Mouse (Mus musculus) intestine, embryonic 16.5 days (tissue): ENCODE measurements around the gene Olfr1261. TPM values are rescaled to one million over a fixed set of nuclear protein-coding genes. Genes with fewer than 3 reads are reported as not detected.

ENCODE experiments used
- ATAC-seq: fragments of 200-750 bp; cut with Nextera tagmentation; 2 replicates; pipeline ENCODE4 v1.8.0; 2017; ENCODE audit warnings: moderate TSS enrichment, moderate library complexity
- H3K27ac ChIP-seq: fragments of 300-500 bp; sonication (generic); 2 replicates; pipeline ENCODE4 v1.5.1; 2014; ENCODE audit warnings: mild to moderate bottlenecking, low read length
- H3K27me3 ChIP-seq: fragments of 300-500 bp; sonication (generic); replicated peaks from 2 replicates; pipeline ENCODE4 v1.6.1; 2014; ENCODE audit warnings: low read length, control low read depth, mixed read lengths; ENCODE audit not compliant: control insufficient read depth, insufficient read depth
- H3K36me3 ChIP-seq: fragments of 300-500 bp; sonication (generic); 2 replicates; pipeline ENCODE4 v1.6.1; 2014; ENCODE audit warnings: low read length, control low read depth; ENCODE audit not compliant: control insufficient read depth, insufficient read depth
- H3K4me1 ChIP-seq: fragments of 300-500 bp; sonication (generic); 2 replicates; pipeline ENCODE4 v1.6.1; 2014; ENCODE audit warnings: low read length, control low read depth, mixed read lengths; ENCODE audit not compliant: control insufficient read depth, insufficient read depth
- H3K4me2 ChIP-seq: fragments of 300-500 bp; sonication (generic); 2 replicates; pipeline ENCODE4 v1.6.1; 2014; ENCODE audit warnings: low read depth, low read length, control low read depth
- H3K4me3 ChIP-seq: fragments of 300-500 bp; sonication (generic); 2 replicates; pipeline ENCODE4 v1.5.1; 2014; ENCODE audit warnings: mild to moderate bottlenecking, low read length
- H3K9ac ChIP-seq: fragments of 300-500 bp; sonication (generic); 2 replicates; pipeline ENCODE4 v1.6.1; 2014; ENCODE audit warnings: low read depth, low read length
- H3K9me3 ChIP-seq: fragments of 300-500 bp; sonication (generic); 2 replicates; pipeline ENCODE4 v1.6.1; 2016; ENCODE audit warnings: low read length, control low read depth; ENCODE audit not compliant: control insufficient read depth
- WGBS: fragments of 180-500 bp; shearing (Covaris S2); extraction: QIAGEN DNeasy Blood & Tissue Kit; methylation state at CpG from one replicate; pipeline ENCODE4 v1.1.7; 2014; 5-methylcytosine and 5-hydroxymethylcytosine counted together
- polyA plus RNA-seq: library from polyadenylated mRNA; unstranded; fragments of >200 nt; fragmentation: Nextera tagmentation; extraction: Ambion mirVana; gene quantifications from 2 replicates; pipeline ENCODE4 v1.2.1, GENCODE M21; 2015

Olfr1261 gene
- not detected in 2 replicates for polyA plus RNA-seq

GRCm38 (mm10) chr2:89990921-89991320 is at the start of gene Olfr1261:
TSS of gene Olfr1261 (plus strand) at chr2:89991221.
- Histone ChIP-seq H3K36me3 (no peaks in the 10 kb centered on the region), H3K9ac (no peak within 1 kb of the TSS), H3K27me3 (no peaks in the 10 kb centered on the region), H3K4me1 (no peaks in the 10 kb centered on the region), H3K4me2 (no peak within 1 kb of the TSS), H3K9me3 (no peaks in the 10 kb centered on the region), H3K4me3 (no peak within 1 kb of the TSS), H3K27ac (no peak within 1 kb of the TSS)
- no peak for ATAC-seq

DNA sequence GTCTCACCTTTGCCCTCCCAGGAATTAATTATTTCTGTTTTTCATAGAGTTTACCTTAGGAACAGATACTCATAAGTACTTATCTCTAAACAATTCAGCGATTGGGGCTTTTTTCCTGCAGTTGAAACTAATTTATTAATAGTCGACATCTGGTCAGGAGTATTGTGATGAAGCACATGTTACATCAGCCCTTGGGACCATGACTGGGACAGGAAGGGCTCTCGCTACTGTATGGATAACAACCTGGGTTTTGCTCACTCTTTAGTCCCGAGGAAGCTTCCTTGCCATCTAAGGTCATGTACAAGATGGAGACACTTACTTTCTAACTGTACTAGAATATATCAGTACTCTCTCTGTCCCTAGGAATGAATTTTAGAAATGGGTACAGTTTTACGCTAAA is 42.5 kb upstream of the Olfr1261 start, which contains the start of gene Olfr1259:
Olfr1259 (minus strand) TSS at position 101 of the 400 bp plus-strand sequence.
- Histone ChIP-seq H3K4me3 (no peak within 1 kb of the TSS), H3K4me2 (no peak within 1 kb of the TSS), H3K27ac (no peak within 1 kb of the TSS), H3K36me3 (no peaks in the 10 kb centered on the region), H3K4me1 (no peaks in the 10 kb centered on the region), H3K9ac (no peak within 1 kb of the TSS), H3K9me3 (no peaks in the 10 kb centered on the region), H3K27me3 (no peaks in the 10 kb centered on the region)
- ATAC-seq = no peak
- WGBS = 82% methylated on average over 5 of the region's 5 CpGs

- Histone ChIP-seq H3K36me3 (no peaks in the 10 kb centered on the region), H3K4me2 (no peak within 1 kb of the TSS), H3K4me3 (no peak within 1 kb of the TSS), H3K27ac (no peak within 1 kb of the TSS), H3K9me3 (no peaks in the 10 kb centered on the region), H3K27me3 (no peaks in the 10 kb centered on the region), H3K4me1 (no peaks in the 10 kb centered on the region), H3K9ac (no peak within 1 kb of the TSS)
- no peak for ATAC-seq
- WGBS = 49% methylated on average over 2 of the region's 2 CpGs
These were observed 16.8 kb upstream of the Olfr1261 start, which contains the start of gene Olfr1260 for GRCm38 (mm10) chr2:89974184-89974583. TSS of gene Olfr1260 (plus strand) at chr2:89974340.

- 82% methylated on average over 2 of the region's 2 CpGs for WGBS
- no peaks in the 10 kb centered on the region for H3K9me3 ChIP-seq
- H3K27me3 ChIP-seq = no peaks in the 10 kb centered on the region
- no peak overlapping the region for H3K27ac ChIP-seq
- H3K4me3 ChIP-seq = no peak overlapping the region
- H3K4me2 ChIP-seq = no peak overlapping the region
- H3K9ac ChIP-seq = no peak overlapping the region
- no peak for ATAC-seq
- H3K4me1 ChIP-seq = no peaks in the 10 kb centered on the region
- no peaks in the 10 kb centered on the region for H3K36me3 ChIP-seq
These were observed 13.3 kb upstream of the Olfr1261 start for GRCm38 (mm10) chr2:89977709-89978108.

GRCm38 (mm10) chr2:89999845-90000244 is 8.8 kb downstream of the Olfr1261 start, which contains the start of gene Olfr1262:
TSS of gene Olfr1262 (plus strand) at chr2:90000145.
- no peak for ATAC-seq
- H3K9ac ChIP-seq = no peak within 1 kb of the TSS
- H3K9me3 ChIP-seq = no peaks in the 10 kb centered on the region
- H3K27me3 ChIP-seq = no peaks in the 10 kb centered on the region
- no peak within 1 kb of the TSS for H3K27ac ChIP-seq
- no peak within 1 kb of the TSS for H3K4me3 ChIP-seq
- H3K4me2 ChIP-seq = no peak within 1 kb of the TSS
- no peaks in the 10 kb centered on the region for H3K4me1 ChIP-seq
- H3K36me3 ChIP-seq = no peaks in the 10 kb centered on the region

DNA sequence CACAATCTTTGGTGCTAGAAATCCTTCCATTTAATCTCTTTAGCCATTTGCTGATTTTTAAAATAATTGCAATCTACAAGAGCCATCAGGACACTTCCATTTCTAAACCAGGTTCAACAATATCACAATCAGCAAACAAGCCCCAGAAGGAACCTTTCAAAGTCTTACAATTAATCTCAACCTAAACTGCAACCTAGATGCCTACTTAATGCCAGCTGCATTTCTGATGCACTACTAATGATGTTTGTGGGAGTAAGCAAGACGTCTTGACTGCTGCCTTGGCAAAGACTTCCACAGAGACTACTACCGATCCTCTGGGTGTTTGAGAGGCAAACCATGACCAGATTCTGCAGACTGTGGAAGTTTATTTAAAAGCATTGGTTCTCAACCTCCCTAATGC is 20.8 kb downstream of the Olfr1261 start, which contains the start of gene Olfr1263:
Olfr1263 (plus strand) TSS at position 301 of the 400 bp plus-strand sequence.
- WGBS = 82% methylated on average over 2 of the region's 2 CpGs
- no peaks in the 10 kb centered on the region for H3K27me3 ChIP-seq
- H3K4me2 ChIP-seq = no peak within 1 kb of the TSS
- no peak within 1 kb of the TSS for H3K27ac ChIP-seq
- no peak for ATAC-seq
- H3K9me3 ChIP-seq = no peaks in the 10 kb centered on the region
- H3K9ac ChIP-seq = no peak within 1 kb of the TSS
- H3K36me3 ChIP-seq = no peaks in the 10 kb centered on the region
- H3K4me3 ChIP-seq = no peak within 1 kb of the TSS
- no peaks in the 10 kb centered on the region for H3K4me1 ChIP-seq

DNA sequence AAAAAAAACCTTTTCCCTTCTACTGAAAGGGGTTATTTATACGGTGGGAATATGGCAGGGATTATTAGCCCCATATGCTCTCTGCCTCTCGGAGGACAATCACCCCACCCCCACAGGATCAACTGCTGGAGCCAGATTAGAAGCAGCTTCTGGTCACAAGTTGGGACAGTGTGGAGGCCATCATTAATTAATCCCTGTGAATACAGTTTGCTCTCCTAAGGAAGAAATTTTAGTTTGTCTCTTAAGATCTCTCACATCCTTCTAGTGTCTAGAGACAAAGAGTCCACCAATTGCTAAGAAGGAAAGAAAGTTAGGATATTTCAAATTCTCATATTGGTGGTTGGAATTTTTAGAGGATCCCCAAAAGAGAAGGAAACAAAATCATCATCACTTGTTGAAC is 34.5 kb downstream of the Olfr1261 start, which contains the start of gene Olfr1264:
Olfr1264 (minus strand) TSS at position 101 of the 400 bp plus-strand sequence.
- H3K36me3 ChIP-seq = no peaks in the 10 kb centered on the region
- H3K27ac ChIP-seq = no peak within 1 kb of the TSS
- WGBS = 66% methylated on average over 2 of the region's 2 CpGs
- H3K27me3 ChIP-seq = no peaks in the 10 kb centered on the region
- H3K4me1 ChIP-seq = no peaks in the 10 kb centered on the region
- H3K4me3 ChIP-seq = no peak within 1 kb of the TSS
- no peak within 1 kb of the TSS for H3K4me2 ChIP-seq
- ATAC-seq = no peak
- no peaks in the 10 kb centered on the region for H3K9me3 ChIP-seq
- H3K9ac ChIP-seq = no peak within 1 kb of the TSS

DNA sequence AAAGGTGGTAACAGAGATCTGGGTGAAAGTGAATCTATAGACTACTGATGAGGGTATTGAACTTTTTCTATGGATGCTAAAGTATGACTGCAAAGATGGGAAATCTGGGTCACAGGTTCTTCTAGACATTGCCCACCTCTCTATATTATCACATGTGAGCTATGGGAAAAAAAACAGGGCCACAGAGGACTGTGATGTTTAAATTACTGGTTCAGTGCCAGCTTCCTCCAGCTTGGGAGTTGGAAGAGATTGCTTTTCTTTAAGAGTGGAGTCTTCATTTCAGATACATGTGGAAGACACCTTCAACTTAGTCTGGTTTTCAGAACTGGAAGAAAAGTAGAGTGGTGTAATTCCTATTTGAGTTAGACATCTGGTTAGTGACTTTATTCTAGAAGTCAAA is 44.0 kb downstream of the Olfr1261 start, which contains the start of gene Olfr1265:
Olfr1265 (plus strand) TSS at position 301 of the 400 bp plus-strand sequence.
- no peak within 1 kb of the TSS for H3K4me3 ChIP-seq
- no peaks in the 10 kb centered on the region for H3K36me3 ChIP-seq
- H3K27me3 ChIP-seq = no peaks in the 10 kb centered on the region
- no peaks in the 10 kb centered on the region for H3K4me1 ChIP-seq
- no peak within 1 kb of the TSS for H3K4me2 ChIP-seq
- H3K27ac ChIP-seq = no peak within 1 kb of the TSS
- ATAC-seq = no peak
- H3K9ac ChIP-seq = no peak within 1 kb of the TSS
- H3K9me3 ChIP-seq = no peaks in the 10 kb centered on the region
